Mouse (Mus musculus): ENCODE results near the gene Cdh6. TPM values are rescaled to one million over a fixed set of nuclear protein-coding genes. Genes with fewer than 3 reads are reported as not detected.

Cdh6 gene
- polyA plus RNA-seq, 1 experiment from 2014 or later = 4.9 TPM

DNA sequence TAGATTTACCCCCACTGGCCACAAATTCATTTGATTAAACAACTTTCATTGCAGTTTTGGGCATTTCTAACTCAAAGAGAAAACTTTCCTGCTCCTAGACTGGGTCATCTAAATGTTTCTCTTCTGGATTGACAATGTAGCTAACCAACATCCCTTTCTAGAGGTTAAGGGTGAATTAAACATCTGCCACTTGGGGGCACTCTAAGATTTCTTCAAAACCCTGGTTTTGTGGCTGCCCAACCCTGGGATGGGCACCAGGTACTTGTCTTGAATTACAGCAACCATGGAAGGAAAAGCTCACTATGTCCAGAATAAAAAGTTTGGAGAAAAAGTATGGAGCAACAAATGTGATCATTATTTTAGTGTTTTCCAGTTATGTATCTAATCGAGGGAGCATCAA lies 39.4 kb downstream of the Cdh6 start:
- no peaks in the 10 kb centered on the region for H3K36me3 ChIP-seq (ENCODE audit: control insufficient read depth, insufficient read depth, low read length)
- ATAC-seq (ENCODE audit: insufficient number of reproducible peaks, low FRiP score, low TSS enrichment, low read depth) (no peak), DNase-seq (ENCODE audit: low spot score) (peak; percentile 37)
- H3K9me3 ChIP-seq (ENCODE audit: control insufficient read depth, low read length) = no peaks in the 10 kb centered on the region
- WGBS = 61% methylated on average over 1 of the region's 1 CpGs
- no peak overlapping the region for H3K27ac ChIP-seq (replicated peaks; ENCODE audit: low read depth, low read length)
- H3K4me1 ChIP-seq (ENCODE audit: control insufficient read depth, insufficient read depth, low read length) = no peaks in the 10 kb centered on the region
- no peak overlapping the region for H3K4me3 ChIP-seq (ENCODE audit: low read depth, low read length)
- no peak overlapping the region for H3K4me2 ChIP-seq (ENCODE audit: low read depth, severe bottlenecking)
- no peak overlapping the region for H3K9ac ChIP-seq (ENCODE audit: low read length)
- H3K27me3 ChIP-seq (ENCODE audit: control insufficient read depth, insufficient read depth, low read length) = no peaks in the 10 kb centered on the region

DNA sequence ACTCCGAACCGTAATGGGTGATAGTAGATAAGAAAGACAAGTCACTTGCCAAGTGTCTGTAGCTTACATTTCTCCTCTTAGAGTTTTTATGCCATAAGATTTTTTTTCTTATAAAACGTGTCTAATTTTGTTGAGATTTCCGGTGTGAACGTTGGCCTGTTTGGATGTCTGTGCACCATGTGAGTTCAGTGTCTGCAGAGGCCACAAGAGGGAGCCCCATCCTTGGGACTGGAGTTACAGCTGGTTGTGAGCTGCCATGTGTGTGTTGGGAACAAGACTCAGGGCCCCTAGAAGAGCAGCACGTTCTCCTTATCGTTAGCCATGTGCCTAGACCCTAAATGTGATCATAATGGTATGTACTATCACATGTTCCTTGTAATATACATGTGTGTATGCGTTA lies 40.1 kb downstream of the Cdh6 start:
- WGBS = 91% methylated on average over 8 of the region's 8 CpGs
- no peak overlapping the region for H3K4me3 ChIP-seq (ENCODE audit: low read depth, low read length)
- H3K4me2 ChIP-seq (ENCODE audit: low read depth, severe bottlenecking) = no peak overlapping the region
- no peaks in the 10 kb centered on the region for H3K27me3 ChIP-seq (ENCODE audit: control insufficient read depth, insufficient read depth, low read length)
- H3K9ac ChIP-seq (ENCODE audit: low read length) = no peak overlapping the region
- ATAC-seq (ENCODE audit: insufficient number of reproducible peaks, low FRiP score, low TSS enrichment, low read depth) (no peak), DNase-seq (ENCODE audit: low spot score) (no peak)
- no peaks in the 10 kb centered on the region for H3K4me1 ChIP-seq (ENCODE audit: control insufficient read depth, insufficient read depth, low read length)
- H3K27ac ChIP-seq (replicated peaks; ENCODE audit: low read depth, low read length) = no peak overlapping the region
- no peaks in the 10 kb centered on the region for H3K9me3 ChIP-seq (ENCODE audit: control insufficient read depth, low read length)
- H3K36me3 ChIP-seq (ENCODE audit: control insufficient read depth, insufficient read depth, low read length) = no peaks in the 10 kb centered on the region

DNA sequence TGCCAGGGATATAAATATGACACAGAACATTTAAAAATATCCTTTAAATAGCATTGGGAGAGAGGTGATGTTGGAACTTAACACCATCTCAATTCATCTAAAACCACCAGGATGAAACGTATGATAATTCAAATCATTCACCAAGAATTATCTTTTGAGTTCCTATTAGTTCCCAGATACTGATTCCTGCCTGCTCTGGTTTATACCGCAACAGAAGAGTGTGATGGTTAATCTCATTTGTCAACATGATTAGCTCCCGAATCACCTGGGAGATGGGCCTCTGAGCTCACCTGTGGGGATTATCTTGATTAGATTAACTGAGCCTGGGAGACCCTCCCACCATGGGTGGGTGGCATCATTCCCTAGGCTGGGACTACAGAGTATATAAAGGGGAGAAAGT lies 41.0 kb downstream of the Cdh6 start:
- Histone ChIP-seq H3K9ac (ENCODE audit: low read length) (no peak overlapping the region), H3K4me1 (ENCODE audit: control insufficient read depth, insufficient read depth, low read length) (no peaks in the 10 kb centered on the region), H3K36me3 (ENCODE audit: control insufficient read depth, insufficient read depth, low read length) (no peaks in the 10 kb centered on the region), H3K27ac (replicated peaks; ENCODE audit: low read depth, low read length) (no peak overlapping the region), H3K9me3 (ENCODE audit: control insufficient read depth, low read length) (no peaks in the 10 kb centered on the region), H3K4me3 (ENCODE audit: low read depth, low read length) (no peak overlapping the region), H3K4me2 (ENCODE audit: low read depth, severe bottlenecking) (no peak overlapping the region), H3K27me3 (ENCODE audit: control insufficient read depth, insufficient read depth, low read length) (no peaks in the 10 kb centered on the region)
- ATAC-seq (ENCODE audit: insufficient number of reproducible peaks, low FRiP score, low TSS enrichment, low read depth) (no peak), DNase-seq (ENCODE audit: low spot score) (no peak)
- 90% methylated on average over 3 of the region's 3 CpGs for WGBS

DNA sequence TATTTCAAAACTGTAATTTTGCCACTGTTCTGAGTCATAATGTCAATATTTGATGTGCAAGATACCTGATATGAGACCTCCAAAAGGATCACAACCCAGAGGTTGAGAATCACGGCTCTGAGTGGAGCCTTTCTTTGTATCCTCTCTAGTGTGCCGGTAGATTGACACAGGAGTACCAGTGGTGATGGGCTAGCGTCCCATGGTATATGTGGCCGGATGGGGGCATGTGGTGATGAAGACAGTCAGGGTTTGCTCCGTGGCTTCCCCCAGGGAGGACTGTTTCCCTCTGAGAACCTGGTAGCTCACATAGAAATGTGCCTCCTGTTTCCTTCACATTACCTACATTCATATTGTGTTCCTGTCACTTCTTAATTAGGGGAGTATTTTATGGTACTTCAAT lies 43.2 kb downstream of the Cdh6 start:
- no peak for ATAC-seq (ENCODE audit: insufficient number of reproducible peaks, low FRiP score, low TSS enrichment, low read depth)

DNA sequence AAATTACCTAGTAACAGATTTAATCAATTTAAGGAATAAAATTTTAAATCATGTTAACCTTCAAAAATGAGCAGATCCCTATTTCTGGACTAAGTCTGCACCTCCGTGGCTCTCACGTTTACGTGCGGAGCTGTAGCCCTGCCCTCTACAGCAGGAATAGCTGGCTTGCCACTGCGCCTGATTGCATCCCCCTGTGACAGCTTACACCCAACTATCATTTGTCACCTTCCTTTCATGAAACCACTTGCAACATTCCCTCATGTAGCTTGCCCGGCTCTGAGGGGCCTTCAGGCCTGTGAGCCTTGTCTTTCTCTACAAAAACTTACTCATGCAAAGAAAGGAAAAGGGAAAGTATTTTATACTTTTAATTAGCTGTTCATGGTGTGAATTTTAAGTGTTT lies 73.1 kb downstream of the Cdh6 start:
- WGBS = 46% methylated on average over 6 of the region's 6 CpGs
- no peak for DNase-seq (ENCODE audit: low spot score)
- Histone ChIP-seq H3K27ac (replicated peaks; ENCODE audit: low read depth, low read length) (no peak overlapping the region), H3K4me2 (ENCODE audit: low read depth, severe bottlenecking) (no peak overlapping the region), H3K27me3 (ENCODE audit: control insufficient read depth, insufficient read depth, low read length) (no peaks in the 10 kb centered on the region), H3K9me3 (ENCODE audit: control insufficient read depth, low read length) (no peaks in the 10 kb centered on the region), H3K4me3 (ENCODE audit: low read depth, low read length) (no peak overlapping the region), H3K9ac (ENCODE audit: low read length) (no peak overlapping the region), H3K4me1 (ENCODE audit: control insufficient read depth, insufficient read depth, low read length) (no peaks in the 10 kb centered on the region), H3K36me3 (ENCODE audit: control insufficient read depth, insufficient read depth, low read length) (no peaks in the 10 kb centered on the region)
- ATAC-seq (ENCODE audit: insufficient number of reproducible peaks, low FRiP score, low TSS enrichment, low read depth) = no peak

More for the DNA sequence above, 43.2 kb downstream of the Cdh6 start:
- H3K4me1 ChIP-seq (ENCODE audit: control insufficient read depth, insufficient read depth, low read length) = no peaks in the 10 kb centered on the region
- H3K27me3 ChIP-seq (ENCODE audit: control insufficient read depth, insufficient read depth, low read length) = no peaks in the 10 kb centered on the region
- no peak overlapping the region for H3K4me3 ChIP-seq (ENCODE audit: low read depth, low read length)
- 71% methylated on average over 5 of the region's 5 CpGs for WGBS
- no peak overlapping the region for H3K27ac ChIP-seq (replicated peaks; ENCODE audit: low read depth, low read length)
- DNase-seq (ENCODE audit: low spot score) = peak; percentile 17
- no peaks in the 10 kb centered on the region for H3K9me3 ChIP-seq (ENCODE audit: control insufficient read depth, low read length)
- H3K9ac ChIP-seq (ENCODE audit: low read length) = no peak overlapping the region
- H3K36me3 ChIP-seq (ENCODE audit: control insufficient read depth, insufficient read depth, low read length) = no peaks in the 10 kb centered on the region
- H3K4me2 ChIP-seq (ENCODE audit: low read depth, severe bottlenecking) = no peak overlapping the region

DNA sequence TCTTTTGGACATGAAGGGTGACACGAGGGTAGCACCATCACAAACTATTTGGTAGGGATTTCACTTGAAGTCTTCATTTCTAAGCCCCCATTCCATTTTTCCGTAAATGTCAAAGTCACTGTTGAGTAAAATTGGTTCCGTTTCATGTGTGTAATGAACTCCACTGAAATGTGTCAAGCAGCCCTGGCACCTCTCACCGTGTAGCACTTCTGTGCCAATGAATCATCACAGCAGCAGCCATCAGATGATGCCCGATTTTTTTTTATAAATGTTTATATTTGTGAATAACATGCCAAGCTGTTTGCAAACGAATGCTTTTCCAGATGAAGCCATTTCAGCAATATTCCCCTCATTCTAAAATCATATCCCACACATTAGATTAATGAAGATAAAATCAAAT lies 75.6 kb downstream of the Cdh6 start:
- H3K27me3 ChIP-seq (ENCODE audit: control insufficient read depth, insufficient read depth, low read length) = no peaks in the 10 kb centered on the region
- H3K4me2 ChIP-seq (ENCODE audit: low read depth, severe bottlenecking) = no peak overlapping the region
- H3K4me1 ChIP-seq (ENCODE audit: control insufficient read depth, insufficient read depth, low read length) = no peaks in the 10 kb centered on the region
- H3K4me3 ChIP-seq (ENCODE audit: low read depth, low read length) = no peak overlapping the region
- no peak overlapping the region for H3K9ac ChIP-seq (ENCODE audit: low read length)
- H3K36me3 ChIP-seq (ENCODE audit: control insufficient read depth, insufficient read depth, low read length) = no peaks in the 10 kb centered on the region
- DNase-seq (ENCODE audit: low spot score) = no peak
- no peaks in the 10 kb centered on the region for H3K9me3 ChIP-seq (ENCODE audit: control insufficient read depth, low read length)
- ATAC-seq (ENCODE audit: insufficient number of reproducible peaks, low FRiP score, low TSS enrichment, low read depth) = no peak
- H3K27ac ChIP-seq (replicated peaks; ENCODE audit: low read depth, low read length) = no peak overlapping the region
- WGBS = 82% methylated on average over 6 of the region's 6 CpGs

DNA sequence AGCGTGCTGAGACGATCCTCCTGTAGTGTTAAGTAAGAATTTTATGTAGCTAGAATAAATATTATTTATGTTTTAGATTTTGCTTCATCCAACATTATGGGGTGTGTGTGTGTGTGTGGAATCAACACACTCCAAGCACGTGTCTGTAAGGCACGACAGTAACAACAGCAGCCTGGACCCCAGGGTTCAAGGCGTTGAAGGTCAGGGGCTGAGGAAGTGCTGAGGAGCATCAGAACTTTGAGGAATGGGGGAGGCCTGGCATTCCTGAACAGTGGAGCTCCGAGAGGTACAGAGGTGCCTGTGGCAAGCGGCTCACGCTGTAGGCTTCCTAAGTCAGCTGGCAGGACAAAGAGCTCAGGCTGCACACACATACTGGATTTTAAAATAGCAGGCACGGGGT lies 78.1 kb downstream of the Cdh6 start:
- Histone ChIP-seq H3K4me1 (ENCODE audit: control insufficient read depth, insufficient read depth, low read length) (no peaks in the 10 kb centered on the region), H3K36me3 (ENCODE audit: control insufficient read depth, insufficient read depth, low read length) (no peaks in the 10 kb centered on the region), H3K27ac (replicated peaks; ENCODE audit: low read depth, low read length) (no peak overlapping the region), H3K9me3 (ENCODE audit: control insufficient read depth, low read length) (no peaks in the 10 kb centered on the region), H3K27me3 (ENCODE audit: control insufficient read depth, insufficient read depth, low read length) (no peaks in the 10 kb centered on the region), H3K4me3 (ENCODE audit: low read depth, low read length) (no peak overlapping the region), H3K9ac (ENCODE audit: low read length) (no peak overlapping the region), H3K4me2 (ENCODE audit: low read depth, severe bottlenecking) (no peak overlapping the region)
- no peak for DNase-seq (ENCODE audit: low spot score)
- ATAC-seq (ENCODE audit: insufficient number of reproducible peaks, low FRiP score, low TSS enrichment, low read depth) = no peak
- 67% methylated on average over 9 of the region's 9 CpGs for WGBS

DNA sequence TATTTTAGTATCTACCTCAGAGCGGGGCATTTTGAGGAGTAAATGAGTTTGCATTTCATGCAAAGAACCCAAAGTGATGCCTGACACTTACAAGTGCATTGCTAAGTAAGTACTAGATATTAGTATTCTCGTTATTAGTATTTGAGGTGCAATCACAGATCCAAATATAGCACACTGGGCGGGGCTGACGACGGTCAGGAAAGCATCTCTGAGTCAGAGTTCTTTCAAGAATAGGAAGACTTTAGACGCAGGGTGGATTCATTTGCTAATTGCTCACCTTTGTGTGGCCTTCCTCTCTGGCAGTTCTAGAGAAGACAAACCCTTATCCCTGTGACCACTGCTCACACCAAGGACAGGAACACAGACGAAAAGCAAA lies 78.6 kb downstream of the Cdh6 start:
- no peak overlapping the region for H3K4me3 ChIP-seq (ENCODE audit: low read depth, low read length)
- H3K27ac ChIP-seq (replicated peaks; ENCODE audit: low read depth, low read length) = no peak overlapping the region
- whole genome bisulfite sequencing = 80% methylated on average over 7 of the region's 7 CpGs
- no peak for DNase-seq (ENCODE audit: low spot score)
- ATAC-seq (ENCODE audit: insufficient number of reproducible peaks, low FRiP score, low TSS enrichment, low read depth) = no peak
- H3K9ac ChIP-seq (ENCODE audit: low read length) = no peak overlapping the region
- no peaks in the 10 kb centered on the region for H3K36me3 ChIP-seq (ENCODE audit: control insufficient read depth, insufficient read depth, low read length)
- no peaks in the 10 kb centered on the region for H3K9me3 ChIP-seq (ENCODE audit: control insufficient read depth, low read length)
- H3K4me2 ChIP-seq (ENCODE audit: low read depth, severe bottlenecking) = no peak overlapping the region
- H3K4me1 ChIP-seq (ENCODE audit: control insufficient read depth, insufficient read depth, low read length) = no peaks in the 10 kb centered on the region
- H3K27me3 ChIP-seq (ENCODE audit: control insufficient read depth, insufficient read depth, low read length) = no peaks in the 10 kb centered on the region

DNA sequence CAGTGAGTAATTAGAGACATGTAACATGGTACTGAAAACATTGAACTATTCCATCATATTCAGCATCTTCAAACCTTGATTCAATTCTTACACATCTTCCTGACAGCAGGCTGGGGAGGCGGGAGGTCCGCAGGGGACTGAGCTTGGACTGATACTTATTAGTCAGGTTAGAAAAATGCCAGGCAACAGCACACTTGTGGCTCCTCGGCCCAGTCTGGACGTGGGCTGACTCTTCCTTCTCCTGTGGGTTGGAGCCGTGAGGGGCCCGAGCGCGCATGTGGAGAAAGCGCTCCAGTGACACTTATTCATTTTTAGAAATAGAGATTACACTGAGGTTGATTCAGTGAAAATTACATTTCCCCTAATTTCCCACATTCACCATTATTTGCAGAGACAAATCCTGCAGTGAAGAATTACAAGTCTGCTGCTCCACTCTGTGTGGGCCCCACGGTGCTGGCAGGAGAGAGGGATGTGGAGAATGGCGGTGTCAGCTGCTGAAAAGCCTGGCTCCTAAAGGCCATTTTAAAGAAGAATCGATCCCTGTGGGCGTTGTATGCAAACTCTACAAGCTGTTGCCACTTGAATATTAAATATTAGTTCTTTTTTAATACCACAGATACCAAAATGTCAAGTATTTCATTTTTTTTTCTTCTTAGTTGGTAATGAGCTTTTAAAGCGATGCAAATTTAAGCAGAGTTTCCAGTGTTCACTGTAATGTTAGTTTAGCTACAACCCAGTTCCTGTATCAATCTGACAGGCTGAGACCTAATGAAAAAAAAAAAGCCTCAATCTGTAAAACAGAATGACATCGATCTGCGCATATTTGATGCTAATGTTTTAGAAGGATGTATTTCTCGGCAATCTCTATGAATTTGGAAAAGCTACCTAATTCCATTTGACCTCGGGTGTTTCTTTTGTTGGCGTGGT lies 79.3 kb downstream of the Cdh6 start:
- no peaks in the 10 kb centered on the region for H3K36me3 ChIP-seq (ENCODE audit: control insufficient read depth, insufficient read depth, low read length)
- DNase-seq (ENCODE audit: low spot score) (no peak), ATAC-seq (ENCODE audit: insufficient number of reproducible peaks, low FRiP score, low TSS enrichment, low read depth) (no peak)
- 91% methylated on average over 19 of the region's 19 CpGs for WGBS
- H3K27ac ChIP-seq (replicated peaks; ENCODE audit: low read depth, low read length) = no peak overlapping the region
- no peaks in the 10 kb centered on the region for H3K4me1 ChIP-seq (ENCODE audit: control insufficient read depth, insufficient read depth, low read length)
- no peak overlapping the region for H3K4me3 ChIP-seq (ENCODE audit: low read depth, low read length)
- H3K9me3 ChIP-seq (ENCODE audit: control insufficient read depth, low read length) = no peaks in the 10 kb centered on the region
- H3K4me2 ChIP-seq (ENCODE audit: low read depth, severe bottlenecking) = no peak overlapping the region
- no peaks in the 10 kb centered on the region for H3K27me3 ChIP-seq (ENCODE audit: control insufficient read depth, insufficient read depth, low read length)
- H3K9ac ChIP-seq (ENCODE audit: low read length) = no peak overlapping the region
